Mouse (Mus musculus) small intestine, adult 2 months (tissue): ENCODE data around the gene Nell1. TPM values are rescaled to one million over a fixed set of nuclear protein-coding genes. Genes with fewer than 3 reads are reported as not detected.

Experiments used
- H3K27ac ChIP-seq: fragments of 200-500 bp; 2 replicates; pipeline ENCODE4 v1.5.1; 2012; ENCODE audit warnings: low read depth, low read length, control low read depth, inconsistent platforms; ENCODE audit not compliant: insufficient read depth
- H3K27me3 ChIP-seq: fragments of 200-500 bp; 2 replicates; pipeline ENCODE4 v1.6.1; 2012; ENCODE audit warnings: mild to moderate bottlenecking, moderate library complexity, low read length, inconsistent platforms; ENCODE audit not compliant: control insufficient read depth, insufficient read depth
- H3K36me3 ChIP-seq: fragments of 200-500 bp; 2 replicates; pipeline ENCODE4 v1.6.1; 2012; ENCODE audit warnings: mild to moderate bottlenecking, low read length, control low read depth, inconsistent platforms; ENCODE audit not compliant: control insufficient read depth, insufficient read depth
- H3K4me1 ChIP-seq: fragments of 200-500 bp; 2 replicates; pipeline ENCODE4 v1.6.1; 2012; ENCODE audit warnings: low read length, inconsistent platforms, mixed read lengths; ENCODE audit not compliant: control insufficient read depth, insufficient read depth, insufficient read length
- H3K4me3 ChIP-seq: fragments of 200-500 bp; 2 replicates; pipeline ENCODE4 v1.5.1; 2012; ENCODE audit warnings: low read depth, mild to moderate bottlenecking, control low read depth, inconsistent platforms, low read length, moderate library complexity
- CTCF ChIP-seq: fragments of 200-500 bp; IDR thresholded peaks from 2 replicates; pipeline ENCODE4 v1.5.1; 2012; ENCODE audit warnings: low read depth, mild to moderate bottlenecking, control low read depth, inconsistent platforms, low read length, moderate library complexity, mixed read lengths; ENCODE audit not compliant: insufficient replicate concordance, insufficient read length; ENCODE audit errors: extremely low read depth
- POLR2A ChIP-seq: fragments of 200-500 bp; IDR thresholded peaks from 2 replicates; pipeline ENCODE4 v1.6.1; 2012; ENCODE audit warnings: low read depth, mild to moderate bottlenecking, control low read depth, inconsistent platforms, low read length, moderate library complexity
- WGBS: fragments of 180-500 bp; shearing (Covaris S2); methylation state at CpG from one replicate; pipeline ENCODE4 v1.1.7; 2018; 5-methylcytosine and 5-hydroxymethylcytosine counted together
- polyA plus RNA-seq: library from polyadenylated mRNA; depleted of rRNA; stranded (reverse); fragments of >200 nt; gene quantifications from 2 replicates; pipeline ENCODE4 v1.2.3, GENCODE M21; 2012

Nell1 gene
- polyA plus RNA-seq, 1 experiment = 0.32 TPM

DNA sequence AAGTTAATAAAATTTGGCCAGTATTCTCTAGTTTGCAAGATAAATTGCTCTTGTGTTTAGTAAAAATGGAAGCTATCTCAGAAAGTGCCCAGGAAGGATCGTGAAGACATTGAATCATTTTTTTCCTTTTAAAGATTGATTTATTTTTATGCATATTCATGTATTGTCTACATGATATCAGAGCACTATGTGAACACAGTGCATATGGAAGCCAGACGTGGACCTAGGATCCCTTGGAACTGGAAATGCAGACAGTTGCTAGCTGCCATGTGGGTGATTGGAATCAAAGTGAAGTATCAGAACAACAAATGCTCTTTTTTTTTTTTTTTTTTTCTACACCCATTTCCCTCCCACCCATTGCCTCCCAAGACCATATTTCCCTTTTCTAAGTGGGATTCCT lies 79.0 kb downstream of the Nell1 start:
- no peak for TF ChIP-seq POLR2A
- H3K36me3 ChIP-seq = no peaks in the 10 kb centered on the region
- no peak overlapping the region for H3K27ac ChIP-seq
- no peaks in the 10 kb centered on the region for H3K4me1 ChIP-seq
- no peaks in the 10 kb centered on the region for H3K27me3 ChIP-seq
- no peak overlapping the region for H3K4me3 ChIP-seq
- 83% methylated on average over 2 of the region's 2 CpGs for WGBS

DNA sequence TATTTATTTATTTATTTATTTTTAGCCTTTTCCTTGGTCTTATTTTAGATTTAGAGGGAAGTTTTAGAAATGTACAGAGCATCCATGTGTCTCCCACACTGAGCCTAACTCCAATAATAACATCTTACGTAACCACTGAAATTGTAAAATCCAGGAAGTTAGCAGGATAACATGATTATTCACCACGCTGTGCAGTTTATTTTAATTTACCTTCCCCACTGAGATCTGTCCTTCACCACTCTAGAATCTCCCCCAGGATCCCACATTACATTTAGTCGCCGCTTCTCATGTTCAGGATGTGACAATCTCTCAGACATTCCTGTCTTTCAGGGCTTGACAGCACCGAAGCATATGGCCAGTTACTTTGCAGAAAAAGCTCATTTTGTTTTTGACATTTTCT lies 119.8 kb downstream of the Nell1 start:
- no peak for TF ChIP-seq CTCF
- TF ChIP-seq POLR2A = no peak

DNA sequence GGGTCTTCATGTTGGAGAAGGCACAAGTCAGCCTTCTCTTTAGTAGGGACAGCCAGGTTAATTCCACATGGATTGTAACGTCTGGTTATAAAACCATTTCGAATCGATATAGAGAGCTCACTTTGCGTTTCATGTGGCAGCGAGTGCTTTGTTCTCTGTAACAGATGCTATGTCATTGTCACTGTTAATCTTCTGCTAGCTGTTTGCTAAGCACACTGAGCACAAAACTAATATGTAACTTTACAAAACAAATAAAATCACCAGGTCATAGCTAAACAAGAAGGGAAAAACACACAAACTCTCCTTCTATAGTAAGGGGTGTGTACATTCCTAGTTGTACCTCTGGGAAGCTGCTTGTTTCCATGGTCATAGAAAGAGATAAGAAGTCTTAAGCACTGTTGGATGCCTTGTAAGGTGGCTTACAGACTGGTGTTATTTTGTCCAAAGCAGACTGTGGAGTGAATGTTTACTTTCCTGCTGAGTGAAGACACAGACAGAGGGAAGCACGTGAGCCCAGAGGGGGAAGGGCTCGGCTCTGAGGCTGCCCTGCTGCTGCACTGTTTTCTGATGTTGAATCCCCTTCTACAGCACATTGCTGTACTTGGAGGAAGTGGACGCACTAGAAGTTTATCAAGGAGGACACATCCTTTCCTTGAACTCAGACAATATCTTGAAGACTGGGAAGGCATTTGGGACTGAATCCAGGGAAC lies 131.1 kb downstream of the Nell1 start:
- Histone ChIP-seq H3K27ac (no peak overlapping the region), H3K4me3 (no peak overlapping the region), H3K36me3 (no peaks in the 10 kb centered on the region), H3K27me3 (no peaks in the 10 kb centered on the region), H3K4me1 (no peaks in the 10 kb centered on the region)
- no peak for TF ChIP-seq CTCF
- no peak for TF ChIP-seq POLR2A
- 19% methylated on average over 8 of the region's 8 CpGs for WGBS

More for the DNA sequence above, 119.8 kb downstream of the Nell1 start:
- no peaks in the 10 kb centered on the region for H3K4me1 ChIP-seq
- no peaks in the 10 kb centered on the region for H3K36me3 ChIP-seq
- no peak overlapping the region for H3K27ac ChIP-seq
- no peaks in the 10 kb centered on the region for H3K27me3 ChIP-seq
- no peak overlapping the region for H3K4me3 ChIP-seq
- 86% methylated on average over 5 of the region's 5 CpGs for WGBS

DNA sequence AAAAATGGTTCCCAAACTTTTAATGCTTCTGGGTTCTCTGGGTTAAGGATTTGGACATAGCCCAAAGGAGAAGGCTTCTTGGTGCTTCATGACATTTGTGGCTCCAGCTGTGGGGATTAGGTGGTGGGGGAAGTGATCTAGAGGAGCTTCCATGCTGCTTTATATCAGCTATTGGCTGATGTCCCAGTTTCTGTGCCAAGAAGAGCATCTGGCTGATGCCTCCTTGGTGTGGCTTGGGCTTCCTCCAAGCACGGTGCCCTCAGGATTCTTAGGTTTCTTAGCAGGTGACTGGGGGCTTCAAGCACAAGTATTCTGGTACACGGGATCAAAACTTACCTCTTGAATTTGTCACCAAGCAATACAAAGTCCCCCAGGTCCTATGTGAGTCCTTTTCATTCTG lies 132.6 kb downstream of the Nell1 start:
- no peaks in the 10 kb centered on the region for H3K36me3 ChIP-seq
- H3K27me3 ChIP-seq = no peaks in the 10 kb centered on the region
- no peak overlapping the region for H3K4me3 ChIP-seq
- no peak overlapping the region for H3K27ac ChIP-seq
- TF ChIP-seq CTCF (no peak), POLR2A (no peak)
- H3K4me1 ChIP-seq = no peaks in the 10 kb centered on the region
- 72% methylated on average over 2 of the region's 2 CpGs for WGBS

DNA sequence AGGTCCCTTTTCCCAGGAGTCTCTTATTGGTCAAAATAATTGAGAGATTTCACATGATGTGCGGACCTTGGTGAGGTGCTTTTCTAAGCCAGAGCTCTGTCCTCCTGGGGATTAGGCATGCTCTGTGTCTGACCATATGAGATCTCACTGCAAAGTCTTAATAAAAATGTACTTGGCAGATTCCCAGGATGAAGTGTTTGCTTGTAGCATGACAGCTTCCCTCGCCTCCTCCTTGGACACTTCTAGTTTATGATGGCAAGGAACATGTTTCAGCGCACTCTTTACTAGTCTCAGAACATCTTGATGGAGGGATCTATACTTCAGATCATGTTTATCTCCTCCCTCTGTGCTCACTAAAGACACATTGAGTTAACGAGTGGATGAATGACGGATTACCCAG lies 143.7 kb downstream of the Nell1 start:
- H3K36me3 ChIP-seq = no peaks in the 10 kb centered on the region
- 82% methylated on average over 5 of the region's 5 CpGs for WGBS
- H3K27ac ChIP-seq = no peak overlapping the region
- H3K4me3 ChIP-seq = no peak overlapping the region
- H3K4me1 ChIP-seq = no peaks in the 10 kb centered on the region
- no peaks in the 10 kb centered on the region for H3K27me3 ChIP-seq
- TF ChIP-seq POLR2A (no peak), CTCF (no peak)

DNA sequence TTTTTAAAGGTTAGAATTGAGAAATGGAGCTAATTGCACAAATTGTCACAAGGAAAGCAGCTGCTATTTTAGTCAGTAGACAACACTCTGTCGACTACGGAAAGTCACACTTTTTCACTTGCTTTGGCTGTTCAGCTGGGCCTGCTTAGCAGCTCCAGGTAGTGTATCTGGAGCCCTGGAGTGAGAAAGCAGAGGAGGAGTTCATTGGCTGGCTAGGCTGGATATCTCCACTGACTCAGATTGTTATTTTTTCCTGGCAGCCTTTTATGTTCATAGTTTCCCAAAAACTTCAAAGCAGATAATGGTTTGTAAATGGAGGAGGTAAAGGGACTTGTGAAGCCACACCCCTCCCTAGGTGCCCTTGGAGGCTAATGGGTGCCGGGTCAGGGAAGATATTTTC lies 163.0 kb downstream of the Nell1 start:
- no peaks in the 10 kb centered on the region for H3K4me1 ChIP-seq
- H3K27ac ChIP-seq = no peak overlapping the region
- H3K36me3 ChIP-seq = no peaks in the 10 kb centered on the region
- H3K4me3 ChIP-seq = no peak overlapping the region
- no peaks in the 10 kb centered on the region for H3K27me3 ChIP-seq
- TF ChIP-seq CTCF (no peak), POLR2A (no peak)
- 79% methylated on average over 3 of the region's 3 CpGs for WGBS

DNA sequence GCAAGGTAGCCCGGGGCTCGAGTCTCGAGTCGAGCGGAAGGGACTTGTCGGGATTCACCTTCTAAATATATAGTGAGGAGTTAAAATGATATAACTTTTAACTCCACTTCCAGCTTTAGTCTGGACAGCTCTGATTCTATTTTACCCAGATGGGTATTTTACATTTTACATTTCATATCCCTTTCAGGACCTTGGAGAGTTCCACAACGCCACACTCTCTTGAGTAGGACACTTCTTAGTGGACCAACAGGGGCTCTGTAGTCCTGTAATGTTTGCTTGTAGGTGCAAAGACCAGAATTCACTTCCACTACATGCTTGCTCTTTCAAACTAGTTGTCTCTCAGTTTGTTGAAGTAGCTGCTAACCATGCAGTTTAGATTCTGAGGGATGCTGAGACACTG lies 174.7 kb downstream of the Nell1 start:
- no peaks in the 10 kb centered on the region for H3K27me3 ChIP-seq
- 88% methylated on average over 7 of the region's 7 CpGs for WGBS

DNA sequence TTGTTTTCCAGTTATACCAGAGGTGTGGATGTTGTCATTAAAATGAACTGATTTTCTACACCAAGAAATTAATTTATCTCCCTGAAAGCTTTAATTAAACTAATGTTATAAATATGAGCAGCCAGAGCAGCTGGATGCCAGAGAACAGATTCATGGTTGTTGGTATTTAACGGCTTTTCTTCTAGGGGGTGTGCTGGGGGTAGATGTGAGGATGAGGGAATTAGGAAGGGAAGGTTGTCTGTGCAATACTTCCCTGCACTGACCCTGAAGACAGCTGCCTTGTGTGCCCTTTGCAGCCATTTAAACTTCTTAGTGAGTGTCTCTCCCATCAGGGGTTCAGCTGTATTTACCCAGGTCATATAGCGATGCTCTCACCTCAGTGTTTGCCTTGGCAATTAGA lies 176.2 kb downstream of the Nell1 start:
- TF ChIP-seq POLR2A (no peak), CTCF (no peak)
- 69% methylated on average over 2 of the region's 2 CpGs for WGBS

More for the DNA sequence above, 174.7 kb downstream of the Nell1 start:
- H3K4me3 ChIP-seq = no peak overlapping the region
- no peaks in the 10 kb centered on the region for H3K4me1 ChIP-seq
- no peaks in the 10 kb centered on the region for H3K36me3 ChIP-seq
- no peak overlapping the region for H3K27ac ChIP-seq
- TF ChIP-seq CTCF (no peak), POLR2A (no peak)

More for the DNA sequence above, 176.2 kb downstream of the Nell1 start:
- Histone ChIP-seq H3K36me3 (no peaks in the 10 kb centered on the region), H3K27me3 (no peaks in the 10 kb centered on the region), H3K4me1 (no peaks in the 10 kb centered on the region), H3K27ac (no peak overlapping the region), H3K4me3 (no peak overlapping the region)
